Mouse (Mus musculus) stomach, embryonic 14.5 days (tissue): ENCODE results near the gene Dnajc8. TPM values are rescaled to one million over a fixed set of nuclear protein-coding genes. Genes with fewer than 3 reads are reported as not detected.
A peak's percentile ranks its signal among the peaks of the same experiment; 100 is the strongest.

Source experiments
- ATAC-seq: fragments of 200-750 bp; cut with Nextera tagmentation; 2 replicates; pipeline ENCODE4 v1.8.0; 2017; ENCODE audit warnings: low read depth, moderate TSS enrichment; ENCODE audit not compliant: insufficient number of reproducible peaks, insufficient read depth, low FRiP score
- H3K27ac ChIP-seq: fragments of 300-500 bp; sonication (generic); 2 replicates; pipeline ENCODE4 v1.5.1; 2014; ENCODE audit warnings: mild to moderate bottlenecking, low read length, moderate library complexity, mixed read lengths
- H3K27me3 ChIP-seq: fragments of 300-500 bp; sonication (generic); 2 replicates; pipeline ENCODE4 v1.6.1; 2014; ENCODE audit warnings: low read length, control low read depth, mixed read lengths; ENCODE audit not compliant: control insufficient read depth, insufficient read depth
- H3K36me3 ChIP-seq: fragments of 300-500 bp; sonication (generic); 2 replicates; pipeline ENCODE4 v1.6.1; 2014; ENCODE audit warnings: mild to moderate bottlenecking, control low read depth, low read length, moderate library complexity, mixed read lengths; ENCODE audit not compliant: control insufficient read depth, insufficient read depth
- H3K4me1 ChIP-seq: fragments of 300-500 bp; sonication (generic); 2 replicates; pipeline ENCODE4 v1.6.1; 2014; ENCODE audit warnings: low read length, control low read depth, mixed read lengths; ENCODE audit not compliant: control insufficient read depth, insufficient read depth
- H3K4me2 ChIP-seq: fragments of 300-500 bp; sonication (generic); replicated peaks from 2 replicates; pipeline ENCODE4 v1.6.1; 2014; ENCODE audit warnings: low read depth, low read length, control low read depth
- H3K4me3 ChIP-seq: fragments of 300-500 bp; sonication (generic); 2 replicates; pipeline ENCODE4 v1.5.1; 2014; ENCODE audit warnings: low read depth, low read length, control low read depth
- H3K9ac ChIP-seq: fragments of 300-500 bp; sonication (generic); replicated peaks from 2 replicates; pipeline ENCODE4 v1.6.1; 2014; ENCODE audit warnings: low read depth, mild to moderate bottlenecking, control low read depth, low read length, moderate library complexity, mixed read lengths
- H3K9me3 ChIP-seq: fragments of 300-500 bp; sonication (generic); 2 replicates; pipeline ENCODE4 v1.6.1; 2016; ENCODE audit warnings: low read depth, low read length, control low read depth; ENCODE audit not compliant: control insufficient read depth
- WGBS: fragments of 180-500 bp; shearing (Covaris S2); extraction: QIAGEN DNeasy Blood & Tissue Kit; methylation state at CpG from one replicate; pipeline ENCODE4 v1.1.7; 2014; 5-methylcytosine and 5-hydroxymethylcytosine counted together
- polyA plus RNA-seq: library from polyadenylated mRNA; unstranded; fragments of >200 nt; fragmentation: Nextera tagmentation; extraction: Ambion mirVana; gene quantifications from 2 replicates; pipeline ENCODE4 v1.2.1, GENCODE M21; 2014

Gene Dnajc8
- polyA plus RNA-seq = 163 and 171 TPM in 2 replicates

GRCm38 (mm10) chr4:132535406-132536121 lies at the start of gene Dnajc8:
TSS of gene Dnajc8 (plus strand) at chr4:132535550.
- Histone ChIP-seq H3K4me3 (peak within 1 kb of the TSS; percentile 100), H3K4me1 (peaks cover 25% of the 10 kb centered on the region), H3K9ac (peak within 1 kb of the TSS; percentile 94), H3K36me3 (peaks cover 10% of the 10 kb centered on the region), H3K9me3 (no peaks in the 10 kb centered on the region), H3K4me2 (peak within 1 kb of the TSS; percentile 61), H3K27me3 (no peaks in the 10 kb centered on the region), H3K27ac (peak within 1 kb of the TSS; percentile 70; the same call in 1 of the 2 replicates)
- ATAC-seq = peak; percentile 80
- WGBS = under 1% methylated on average over 60 of the region's 60 CpGs

GRCm38 (mm10) chr4:132488521-132488920 lies 46.8 kb upstream of the Dnajc8 start:
- H3K4me1 ChIP-seq = no peaks in the 10 kb centered on the region
- H3K36me3 ChIP-seq = 0 out of 2 replicates have a peak, but pooled peaks cover 5% of the 10 kb centered on the region
- no peak overlapping the region for H3K4me2 ChIP-seq
- no peaks in the 10 kb centered on the region for H3K27me3 ChIP-seq
- H3K9me3 ChIP-seq = no peaks in the 10 kb centered on the region
- no peak overlapping the region for H3K9ac ChIP-seq
- H3K27ac ChIP-seq = no peak overlapping the region
- H3K4me3 ChIP-seq = no peak overlapping the region
- no peak for ATAC-seq
- 79% methylated on average over 3 of the region's 3 CpGs for WGBS

- 66% methylated on average over 6 of the region's 6 CpGs for WGBS
- Histone ChIP-seq H3K4me3 (no peak overlapping the region), H3K4me1 (no peaks in the 10 kb centered on the region), H3K36me3 (0 out of 2 replicates have a peak, but pooled peaks cover 8% of the 10 kb centered on the region), H3K9ac (no peak overlapping the region), H3K4me2 (no peak overlapping the region), H3K27ac (no peak overlapping the region), H3K9me3 (no peaks in the 10 kb centered on the region), H3K27me3 (no peaks in the 10 kb centered on the region)
- no peak for ATAC-seq
These were observed 46.4 kb upstream of the Dnajc8 start for GRCm38 (mm10) chr4:132488976-132489375.

- Histone ChIP-seq H3K27me3 (no peaks in the 10 kb centered on the region), H3K4me2 (no peak overlapping the region), H3K9ac (no peak overlapping the region), H3K27ac (no peak overlapping the region), H3K9me3 (no peaks in the 10 kb centered on the region), H3K4me1 (no peaks in the 10 kb centered on the region), H3K36me3 (peaks cover 13% of the 10 kb centered on the region; the same call in 1 of the 2 replicates), H3K4me3 (no peak overlapping the region)
- 90% methylated on average over 15 of the region's 15 CpGs for WGBS
- no peak for ATAC-seq
These were observed 44.9 kb upstream of the Dnajc8 start for GRCm38 (mm10) chr4:132490273-132491010.

GRCm38 (mm10) chr4:132491057-132491456 lies 44.3 kb upstream of the Dnajc8 start:
- H3K4me1 ChIP-seq = no peaks in the 10 kb centered on the region
- no peaks in the 10 kb centered on the region for H3K9me3 ChIP-seq
- H3K4me2 ChIP-seq = no peak overlapping the region
- H3K9ac ChIP-seq = no peak overlapping the region
- no peaks in the 10 kb centered on the region for H3K27me3 ChIP-seq
- WGBS = 91% methylated on average over 8 of the region's 8 CpGs
- no peak overlapping the region for H3K4me3 ChIP-seq
- peaks cover 16% of the 10 kb centered on the region; the same call in 1 of the 2 replicates for H3K36me3 ChIP-seq
- H3K27ac ChIP-seq = no peak overlapping the region
- no peak for ATAC-seq

GRCm38 (mm10) chr4:132491748-132492147 lies 43.6 kb upstream of the Dnajc8 start:
- no peak for ATAC-seq
- H3K9me3 ChIP-seq = no peaks in the 10 kb centered on the region

GRCm38 (mm10) chr4:132492178-132493060 lies 42.9 kb upstream of the Dnajc8 start:
- Histone ChIP-seq H3K36me3 (peaks cover 25% of the 10 kb centered on the region; the same call in 1 of the 2 replicates), H3K27me3 (no peaks in the 10 kb centered on the region), H3K4me1 (no peaks in the 10 kb centered on the region), H3K4me2 (no peak overlapping the region), H3K27ac (no peak overlapping the region), H3K9ac (no peak overlapping the region), H3K4me3 (no peak overlapping the region), H3K9me3 (no peaks in the 10 kb centered on the region)
- no peak for ATAC-seq
- 64% methylated on average over 10 of the region's 10 CpGs for WGBS

More at GRCm38 (mm10) chr4:132491748-132492147, 43.6 kb upstream of the Dnajc8 start:
- no peak overlapping the region for H3K9ac ChIP-seq
- H3K4me2 ChIP-seq = no peak overlapping the region
- no peak overlapping the region for H3K27ac ChIP-seq
- WGBS = 77% methylated on average over 6 of the region's 6 CpGs
- no peaks in the 10 kb centered on the region for H3K4me1 ChIP-seq
- peaks cover 20% of the 10 kb centered on the region; the same call in 1 of the 2 replicates for H3K36me3 ChIP-seq
- no peaks in the 10 kb centered on the region for H3K27me3 ChIP-seq
- H3K4me3 ChIP-seq = no peak overlapping the region
